Mouse (Mus musculus): ENCODE data around the gene Armh2.

DNA sequence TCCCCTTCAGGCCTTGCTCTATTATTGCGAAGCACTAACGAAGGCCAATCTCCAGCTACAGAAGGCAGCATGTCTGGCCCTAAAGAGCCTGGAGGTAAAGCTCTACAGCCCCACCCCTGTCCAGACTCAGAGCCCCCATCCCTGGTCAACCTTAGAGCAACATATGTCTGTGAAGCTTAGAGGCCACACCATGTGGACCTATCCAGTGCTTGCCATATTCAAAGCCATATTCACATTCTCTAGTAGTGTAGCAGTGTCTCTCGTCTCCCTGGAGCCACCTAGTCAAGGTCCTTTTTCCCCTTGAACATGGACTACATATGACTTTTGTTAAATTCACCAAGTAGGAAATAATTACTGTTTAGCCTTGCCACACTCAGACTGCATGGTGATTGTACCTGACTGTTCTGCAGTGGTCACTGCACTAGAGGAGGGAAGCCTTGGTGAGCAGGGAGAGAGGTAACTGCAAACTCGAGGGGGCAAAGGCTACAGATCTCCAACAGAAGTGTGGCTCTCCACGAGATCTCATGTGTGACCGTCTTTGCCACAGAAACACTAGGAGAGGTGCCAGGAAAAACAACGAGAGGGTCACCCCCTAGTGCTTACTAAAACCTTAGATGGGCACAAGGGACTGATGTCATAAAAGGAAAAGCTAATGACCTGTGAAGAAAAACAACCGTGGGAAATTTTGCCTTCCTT is 17.2 kb upstream of the Armh2 start:
- TF ChIP-seq POLR2A (IDR thresholded peaks at IDR 0.05; ENCODE audit: insufficient read depth, low read depth, low read length) (no peak), CTCF (IDR thresholded peaks at IDR 0.05; ENCODE audit: insufficient read depth, low read depth, low read length) (no peak)
